Mouse (Mus musculus): ENCODE data around the gene Sord. TPM values are rescaled to one million over a fixed set of nuclear protein-coding genes. Genes with fewer than 3 reads are reported as not detected.

The Sord gene
- total and polyA plus RNA-seq, 2 experiments from 2014 or later: 87.7 to 99.5 TPM

- peaks cover 14% of the 10 kb centered on the region for H3K4me1 ChIP-seq (ENCODE audit: control insufficient read depth, insufficient read depth)
- no peak overlapping the region for H3K4me3 ChIP-seq (ENCODE audit: low read depth, low read length)
- H3K4me2 ChIP-seq (ENCODE audit: low read depth, low read length): no peak overlapping the region
- ATAC-seq (ENCODE audit: insufficient read depth, low read depth) (no peak), DNase-seq (ENCODE audit: low spot score) (no peak)
- no peak overlapping the region for H3K27ac ChIP-seq (ENCODE audit: low read depth)
- H3K36me3 ChIP-seq (replicated peaks; ENCODE audit: control insufficient read depth, insufficient read depth, low read length): no peaks in the 10 kb centered on the region
- H3K9me3 ChIP-seq (replicated peaks; ENCODE audit: control insufficient read depth, low read length): no peaks in the 10 kb centered on the region
- WGBS: 87% methylated on average over 6 of the region's 6 CpGs
- H3K9ac ChIP-seq (replicated peaks; ENCODE audit: low read depth, low read length): no peak overlapping the region
- peaks cover 88% of the 10 kb centered on the region for H3K27me3 ChIP-seq (ENCODE audit: control insufficient read depth, insufficient read depth, low read length)
- no peak for TF ChIP-seq EP300 (IDR thresholded peaks at IDR 0.05; ENCODE audit: low read depth)
- TF ChIP-seq CTCF (IDR thresholded peaks at IDR 0.05; ENCODE audit: low read depth): no peak
Observed at GRCm38 (mm10) chr2:122304544-122304943, 70.0 kb downstream of the Sord start.

- H3K27me3 ChIP-seq (ENCODE audit: control insufficient read depth, insufficient read depth, low read length): peaks cover 81% of the 10 kb centered on the region
- no peak for DNase-seq (ENCODE audit: low spot score)
- H3K9me3 ChIP-seq (replicated peaks; ENCODE audit: control insufficient read depth, low read length): no peaks in the 10 kb centered on the region
- peaks cover 14% of the 10 kb centered on the region for H3K4me1 ChIP-seq (ENCODE audit: control insufficient read depth, insufficient read depth)
- H3K27ac ChIP-seq (ENCODE audit: low read depth): no peak overlapping the region
- TF ChIP-seq EP300 (IDR thresholded peaks at IDR 0.05; ENCODE audit: low read depth) (no peak), CTCF (IDR thresholded peaks at IDR 0.05; ENCODE audit: low read depth) (no peak)
- ATAC-seq (ENCODE audit: insufficient read depth, low read depth): no peak
- 80% methylated on average over 16 of the region's 16 CpGs for WGBS
- no peaks in the 10 kb centered on the region for H3K36me3 ChIP-seq (replicated peaks; ENCODE audit: control insufficient read depth, insufficient read depth, low read length)
- H3K4me2 ChIP-seq (ENCODE audit: low read depth, low read length): no peak overlapping the region
- no peak overlapping the region for H3K9ac ChIP-seq (replicated peaks; ENCODE audit: low read depth, low read length)
- H3K4me3 ChIP-seq (ENCODE audit: low read depth, low read length): no peak overlapping the region
Observed at GRCm38 (mm10) chr2:122305097-122305892, 70.7 kb downstream of the Sord start.

- H3K27ac ChIP-seq (ENCODE audit: low read depth): no peak overlapping the region
- no peak for ATAC-seq (ENCODE audit: insufficient read depth, low read depth)
- H3K4me3 ChIP-seq (ENCODE audit: low read depth, low read length): no peak overlapping the region
- H3K9ac ChIP-seq (replicated peaks; ENCODE audit: low read depth, low read length): no peak overlapping the region
- 22% methylated on average over 4 of the region's 4 CpGs for WGBS
- TF ChIP-seq EP300 (IDR thresholded peaks at IDR 0.05; ENCODE audit: low read depth) (no peak), CTCF (IDR thresholded peaks at IDR 0.05; ENCODE audit: low read depth) (no peak)
- H3K4me1 ChIP-seq (ENCODE audit: control insufficient read depth, insufficient read depth): peaks cover 9% of the 10 kb centered on the region
- H3K36me3 ChIP-seq (replicated peaks; ENCODE audit: control insufficient read depth, insufficient read depth, low read length): no peaks in the 10 kb centered on the region
- peaks cover 80% of the 10 kb centered on the region for H3K27me3 ChIP-seq (ENCODE audit: control insufficient read depth, insufficient read depth, low read length)
- DNase-seq (ENCODE audit: low spot score): no peak
- no peaks in the 10 kb centered on the region for H3K9me3 ChIP-seq (replicated peaks; ENCODE audit: control insufficient read depth, low read length)
- H3K4me2 ChIP-seq (ENCODE audit: low read depth, low read length): no peak overlapping the region
Observed at GRCm38 (mm10) chr2:122306184-122306583, 71.6 kb downstream of the Sord start.

GRCm38 (mm10) chr2:122309647-122310046 lies 75.1 kb downstream of the Sord start:
- H3K9me3 ChIP-seq (replicated peaks; ENCODE audit: control insufficient read depth, low read length): no peaks in the 10 kb centered on the region
- no peak overlapping the region for H3K4me3 ChIP-seq (ENCODE audit: low read depth, low read length)
- H3K27me3 ChIP-seq (ENCODE audit: control insufficient read depth, insufficient read depth, low read length): peaks cover 81% of the 10 kb centered on the region
- DNase-seq (ENCODE audit: low spot score) (no peak), ATAC-seq (ENCODE audit: insufficient read depth, low read depth) (no peak)
- no peak overlapping the region for H3K27ac ChIP-seq (ENCODE audit: low read depth)
- H3K4me1 ChIP-seq (ENCODE audit: control insufficient read depth, insufficient read depth): peaks cover 7% of the 10 kb centered on the region
- H3K36me3 ChIP-seq (replicated peaks; ENCODE audit: control insufficient read depth, insufficient read depth, low read length): no peaks in the 10 kb centered on the region
- no peak overlapping the region for H3K4me2 ChIP-seq (ENCODE audit: low read depth, low read length)
- WGBS: 36% methylated on average over 3 of the region's 3 CpGs
- H3K9ac ChIP-seq (replicated peaks; ENCODE audit: low read depth, low read length): no peak overlapping the region
- TF ChIP-seq EP300 (IDR thresholded peaks at IDR 0.05; ENCODE audit: low read depth) (no peak), CTCF (IDR thresholded peaks at IDR 0.05; ENCODE audit: low read depth) (no peak)

GRCm38 (mm10) chr2:122311561-122311960 lies 77.0 kb downstream of the Sord start:
- no peak overlapping the region for H3K4me3 ChIP-seq (ENCODE audit: low read depth, low read length)
- no peak overlapping the region for H3K4me2 ChIP-seq (ENCODE audit: low read depth, low read length)
- DNase-seq (ENCODE audit: low spot score) (no peak), ATAC-seq (ENCODE audit: insufficient read depth, low read depth) (no peak)
- H3K9me3 ChIP-seq (replicated peaks; ENCODE audit: control insufficient read depth, low read length): no peaks in the 10 kb centered on the region
- TF ChIP-seq EP300 (IDR thresholded peaks at IDR 0.05; ENCODE audit: low read depth) (no peak), CTCF (IDR thresholded peaks at IDR 0.05; ENCODE audit: low read depth) (no peak)
- no peak overlapping the region for H3K27ac ChIP-seq (ENCODE audit: low read depth)
- no peak overlapping the region for H3K9ac ChIP-seq (replicated peaks; ENCODE audit: low read depth, low read length)
- no peaks in the 10 kb centered on the region for H3K36me3 ChIP-seq (replicated peaks; ENCODE audit: control insufficient read depth, insufficient read depth, low read length)
- H3K4me1 ChIP-seq (ENCODE audit: control insufficient read depth, insufficient read depth): peaks cover 7% of the 10 kb centered on the region
- peaks cover 76% of the 10 kb centered on the region for H3K27me3 ChIP-seq (ENCODE audit: control insufficient read depth, insufficient read depth, low read length)
- WGBS: 49% methylated on average over 2 of the region's 2 CpGs
